Mouse (Mus musculus): ENCODE results near the gene Mkks.
A peak's percentile ranks its signal among the peaks of the same experiment; 100 is the strongest.

DNA sequence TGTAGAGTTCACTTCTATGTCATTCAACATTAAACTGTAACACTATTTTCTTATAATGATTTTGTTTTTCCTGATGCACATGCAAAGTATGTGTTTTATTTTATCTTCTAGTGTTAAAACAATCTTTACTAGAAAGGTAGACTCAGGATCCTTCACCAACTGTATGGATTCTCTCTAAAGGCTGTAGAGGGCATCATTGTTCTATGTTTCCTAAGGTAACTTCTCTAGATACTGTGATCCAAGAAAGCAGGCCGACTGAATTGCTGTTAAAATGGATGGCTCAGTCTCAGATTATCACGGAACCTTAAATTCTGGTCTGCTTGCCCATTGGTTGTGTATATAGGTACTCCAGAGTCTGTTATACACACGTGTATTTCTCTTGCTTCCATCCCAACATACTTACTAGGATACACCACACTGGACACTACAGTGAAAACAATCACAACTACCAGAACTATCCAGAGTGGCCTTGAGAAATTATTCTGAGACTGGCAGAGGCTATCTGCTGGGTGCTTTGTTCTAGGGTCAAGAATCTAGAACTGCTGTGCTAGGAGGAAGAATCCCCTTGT, 23.2 kb upstream of the Mkks start:
- no peak for TF ChIP-seq EP300 (IDR thresholded peaks at IDR 0.05; ENCODE audit: insufficient read depth, low read depth, low read length)
- peak; percentile 81 for TF ChIP-seq CTCF (IDR thresholded peaks at IDR 0.05)

Measured in heart, adult 2 months (tissue).